Mouse (Mus musculus) C2C12 (cell line): ENCODE data around the gene Egfl8.

ENCODE experiments used
- CEBPB ChIP-seq: IDR thresholded peaks from one replicate; pipeline ENCODE4 v1.6.1; 2011; ENCODE audit warnings: low read depth, mild to moderate bottlenecking, control low read depth, moderate library complexity
- CTCF ChIP-seq: IDR thresholded peaks from one replicate; pipeline ENCODE4 v1.5.1; 2011; ENCODE audit not compliant: control insufficient read depth, insufficient read depth, insufficient read length
- MAX ChIP-seq: IDR thresholded peaks from one replicate; pipeline ENCODE4 v1.6.1; 2011; ENCODE audit warnings: mild to moderate bottlenecking, control low read depth
- MYOD1 ChIP-seq: IDR thresholded peaks from one replicate; pipeline ENCODE4 v1.6.1; 2011; ENCODE audit warnings: low read depth; ENCODE audit not compliant: control insufficient read depth, insufficient read length
- MYOG ChIP-seq: IDR thresholded peaks from one replicate; pipeline ENCODE4 v1.6.1; 2011; ENCODE audit not compliant: control insufficient read depth, insufficient read length; ENCODE audit errors: extremely low read depth
- USF1 ChIP-seq: IDR thresholded peaks from one replicate; pipeline ENCODE4 v1.6.1; 2011; ENCODE audit warnings: low read depth, mild to moderate bottlenecking, control low read depth, moderate library complexity

DNA sequence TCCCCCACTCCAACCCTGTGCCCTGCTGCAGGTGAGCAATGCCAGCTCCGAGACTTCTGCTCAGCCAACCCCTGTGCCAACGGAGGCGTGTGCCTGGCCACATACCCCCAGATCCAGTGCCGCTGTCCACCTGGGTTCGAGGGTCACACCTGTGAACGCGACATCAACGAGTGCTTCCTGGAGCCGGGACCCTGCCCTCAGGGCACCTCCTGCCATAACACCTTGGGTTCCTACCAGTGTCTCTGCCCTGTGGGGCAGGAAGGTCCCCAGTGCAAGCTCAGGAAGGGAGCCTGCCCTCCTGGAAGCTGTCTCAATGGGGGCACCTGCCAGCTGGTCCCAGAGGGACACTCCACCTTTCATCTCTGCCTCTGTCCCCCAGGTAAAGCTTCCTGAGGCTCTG is 48.5 kb downstream of the Egfl8 start:
- TF ChIP-seq CTCF (no peak), MAX (no peak), USF1 (no peak), MYOG (no peak), CEBPB (no peak), MYOD1 (no peak)
